In the genomic region with DNA sequence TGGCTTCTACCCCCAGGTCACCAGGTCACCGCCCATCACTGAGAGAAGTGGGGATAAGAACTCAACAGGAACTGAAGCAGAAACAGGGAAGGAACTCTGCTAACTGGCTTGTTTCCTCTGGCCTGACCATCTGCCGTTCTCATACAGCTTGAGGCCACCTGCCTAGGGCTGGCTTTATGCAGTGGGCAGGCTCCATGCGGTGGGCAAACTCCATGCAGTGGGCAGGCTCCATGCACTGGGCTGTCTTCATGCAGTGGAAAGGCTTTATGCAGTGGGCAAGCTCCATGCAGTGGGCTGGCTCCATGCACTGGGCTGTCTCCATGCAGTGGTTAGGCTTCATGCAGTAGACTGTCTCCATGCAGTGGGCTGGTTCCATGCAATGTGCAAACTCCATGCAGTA, we compare ENCODE assay signal across 23 mouse cellular contexts.
DNase-seq lines count a peak whose midpoint lies in the region; ATAC-seq lines count a peak whose summit lies in the region.
"Had no signal": no experiment of that assay in that cellular context is flagged by ENCODE, and none has a peak within 500 bp of the region (broad histone marks: within the 10 kb centered on the region; RNA-seq: fewer than 3 reads in every experiment).

No protein-coding gene starts in this region.

- intact Hi-C loops in left cerebral cortex, postnatal 10 days (cut with DNase I): no loop called here

- ATAC-seq in hindbrain, embryonic 13.5 days (ENCODE audit: low FRiP score): peak; percentile 28; the same call in 1 of the 2 replicates
- no peak for ATAC-seq in hindbrain, embryonic 11.5 days (ENCODE audit: low FRiP score)
- peak; percentile 30; the same call in 1 of the 2 replicates for ATAC-seq in midbrain, embryonic 11.5 days (ENCODE audit: low FRiP score)
- no peak for ATAC-seq in midbrain, embryonic 13.5 days
- peak; percentile 31 for ATAC-seq in liver, embryonic 15.5 days (ENCODE audit: insufficient read depth)
- no peak for ATAC-seq in kidney, embryonic 15.5 days (replicated peaks; ENCODE audit: low FRiP score)
- ATAC-seq: forebrain, embryonic 15.5 days; inflammation-experienced regulatory T-cells, adult 6 months; midbrain, embryonic 16.5 days; Patski had no signal

- no peak overlapping the region for H3K27ac ChIP-seq in hindbrain, embryonic 13.5 days
- no peak overlapping the region for H3K27ac ChIP-seq in hindbrain, embryonic 11.5 days (ENCODE audit: low read depth, low read length)
- H3K27ac ChIP-seq in midbrain, embryonic 11.5 days (ENCODE audit: low read depth, low read length): no peak overlapping the region
- no peak overlapping the region for H3K27ac ChIP-seq in midbrain, embryonic 13.5 days
- no peak overlapping the region for H3K27ac ChIP-seq in liver, embryonic 15.5 days (replicated peaks)
- H3K27ac ChIP-seq in kidney, embryonic 15.5 days: no peak overlapping the region
- H3K27ac ChIP-seq: forebrain, embryonic 15.5 days; kidney, postnatal 0 days; limb, embryonic 10.5 days; neural tube, embryonic 13.5 days; stomach, embryonic 15.5 days had no signal

- no peaks in the 10 kb centered on the region for H3K27me3 ChIP-seq in hindbrain, embryonic 13.5 days
- H3K27me3 ChIP-seq in hindbrain, embryonic 11.5 days (ENCODE audit: control insufficient read depth, insufficient read depth, low read length): no peaks in the 10 kb centered on the region
- H3K27me3 ChIP-seq in midbrain, embryonic 11.5 days (ENCODE audit: control insufficient read depth, insufficient read depth, low read length): no peaks in the 10 kb centered on the region
- no peaks in the 10 kb centered on the region for H3K27me3 ChIP-seq in midbrain, embryonic 13.5 days
- no peaks in the 10 kb centered on the region for H3K27me3 ChIP-seq in liver, embryonic 15.5 days
- no peaks in the 10 kb centered on the region for H3K27me3 ChIP-seq in kidney, embryonic 15.5 days
- H3K27me3 ChIP-seq: forebrain, embryonic 15.5 days; neural tube, embryonic 13.5 days; Patski; stomach, embryonic 15.5 days had no signal

- H3K36me3 ChIP-seq in hindbrain, embryonic 13.5 days: no peaks in the 10 kb centered on the region
- no peaks in the 10 kb centered on the region for H3K36me3 ChIP-seq in hindbrain, embryonic 11.5 days (ENCODE audit: control insufficient read depth, insufficient read depth, low read length)
- no peaks in the 10 kb centered on the region for H3K36me3 ChIP-seq in midbrain, embryonic 11.5 days (ENCODE audit: control insufficient read depth, insufficient read depth, low read length)
- H3K36me3 ChIP-seq in midbrain, embryonic 13.5 days: no peaks in the 10 kb centered on the region
- H3K36me3 ChIP-seq in liver, embryonic 15.5 days (replicated peaks): no peaks in the 10 kb centered on the region
- H3K36me3 ChIP-seq in kidney, embryonic 15.5 days: no peaks in the 10 kb centered on the region
- H3K36me3 ChIP-seq: forebrain, embryonic 15.5 days; limb, embryonic 10.5 days; neural tube, embryonic 13.5 days; stomach, embryonic 15.5 days had no signal

- no peak for DNase-seq in hindbrain, embryonic 11.5 days (ENCODE audit: low spot score)
- no peak for DNase-seq in midbrain, embryonic 11.5 days (ENCODE audit: low spot score, missing footprints)
- DNase-seq in left cerebral cortex, postnatal 10 days (ENCODE audit: extremely low spot score in 1 of 2, low spot score in 2 of 2): no peak
- DNase-seq: cerebellum, adult 8-10 months; cerebellum, postnatal 36 days; heart, postnatal 4 days; kidney, adult 18-20 months; lung, postnatal 10 days; retina, postnatal 1 day; thymus, postnatal 25 days had no signal

- no peak overlapping the region for H3K4me3 ChIP-seq in hindbrain, embryonic 13.5 days
- H3K4me3 ChIP-seq in hindbrain, embryonic 11.5 days (ENCODE audit: low read depth, low read length): no peak overlapping the region
- H3K4me3 ChIP-seq in midbrain, embryonic 11.5 days (ENCODE audit: low read depth, low read length): no peak overlapping the region
- H3K4me3 ChIP-seq in midbrain, embryonic 13.5 days (replicated peaks): no peak overlapping the region
- H3K4me3 ChIP-seq in liver, embryonic 15.5 days (replicated peaks): no peak overlapping the region
- H3K4me3 ChIP-seq in kidney, embryonic 15.5 days (replicated peaks): no peak overlapping the region
- H3K4me3 ChIP-seq: forebrain, embryonic 15.5 days; limb, embryonic 10.5 days; myocyte; neural tube, embryonic 13.5 days; stomach, embryonic 15.5 days had no signal

- WGBS in hindbrain, embryonic 13.5 days: 82% methylated on average over 3 of the region's 3 CpGs
- 80% methylated on average over 3 of the region's 3 CpGs for WGBS in hindbrain, embryonic 11.5 days
- 84% methylated on average over 3 of the region's 3 CpGs for WGBS in midbrain, embryonic 11.5 days
- 78% methylated on average over 3 of the region's 3 CpGs for WGBS in midbrain, embryonic 13.5 days
- WGBS in liver, embryonic 15.5 days (ENCODE audit: insufficient replicate concordance): 38% methylated on average over 3 of the region's 3 CpGs
- WGBS in kidney, embryonic 15.5 days: 79% methylated on average over 3 of the region's 3 CpGs

- no peak overlapping the region for H3K9ac ChIP-seq in hindbrain, embryonic 13.5 days
- H3K9ac ChIP-seq in hindbrain, embryonic 11.5 days (ENCODE audit: low read depth, low read length): no peak overlapping the region
- no peak overlapping the region for H3K9ac ChIP-seq in midbrain, embryonic 11.5 days (ENCODE audit: low read length)
- no peak overlapping the region for H3K9ac ChIP-seq in midbrain, embryonic 13.5 days (replicated peaks)
- H3K9ac ChIP-seq in liver, embryonic 15.5 days: no peak overlapping the region
- no peak overlapping the region for H3K9ac ChIP-seq in kidney, embryonic 15.5 days
- H3K9ac ChIP-seq: forebrain, embryonic 15.5 days; neural tube, embryonic 13.5 days; stomach, embryonic 15.5 days had no signal

- no peaks in the 10 kb centered on the region for H3K9me3 ChIP-seq in hindbrain, embryonic 13.5 days
- H3K9me3 ChIP-seq in hindbrain, embryonic 11.5 days (ENCODE audit: control insufficient read depth, low read length): no peaks in the 10 kb centered on the region
- no peaks in the 10 kb centered on the region for H3K9me3 ChIP-seq in midbrain, embryonic 11.5 days (ENCODE audit: control insufficient read depth, low read length)
- H3K9me3 ChIP-seq in midbrain, embryonic 13.5 days: no peaks in the 10 kb centered on the region
- H3K9me3 ChIP-seq in liver, embryonic 15.5 days (replicated peaks): no peaks in the 10 kb centered on the region
- H3K9me3 ChIP-seq in kidney, embryonic 15.5 days (replicated peaks): no peaks in the 10 kb centered on the region
- H3K9me3 ChIP-seq: forebrain, embryonic 15.5 days; limb, embryonic 10.5 days; neural tube, embryonic 13.5 days; stomach, embryonic 15.5 days had no signal

- no peaks in the 10 kb centered on the region for H3K4me1 ChIP-seq in hindbrain, embryonic 13.5 days (replicated peaks)
- H3K4me1 ChIP-seq in hindbrain, embryonic 11.5 days (replicated peaks; ENCODE audit: control insufficient read depth, insufficient read depth, low read length): no peaks in the 10 kb centered on the region
- no peaks in the 10 kb centered on the region for H3K4me1 ChIP-seq in midbrain, embryonic 11.5 days (ENCODE audit: control insufficient read depth, insufficient read depth, low read length)
- 0 out of 2 replicates have a peak, but pooled peaks cover 5% of the 10 kb centered on the region for H3K4me1 ChIP-seq in midbrain, embryonic 13.5 days (replicated peaks)
- no peaks in the 10 kb centered on the region for H3K4me1 ChIP-seq in liver, embryonic 15.5 days (replicated peaks)
- no peaks in the 10 kb centered on the region for H3K4me1 ChIP-seq in kidney, embryonic 15.5 days
- H3K4me1 ChIP-seq: forebrain, embryonic 15.5 days; limb, embryonic 10.5 days; neural tube, embryonic 13.5 days; stomach, embryonic 15.5 days had no signal

- no peak overlapping the region for H3K4me2 ChIP-seq in hindbrain, embryonic 13.5 days
- H3K4me2 ChIP-seq in hindbrain, embryonic 11.5 days (replicated peaks; ENCODE audit: low read depth, low read length): no peak overlapping the region
- H3K4me2 ChIP-seq in midbrain, embryonic 11.5 days: no peak overlapping the region
- no peak overlapping the region for H3K4me2 ChIP-seq in midbrain, embryonic 13.5 days (replicated peaks)
- no peak overlapping the region for H3K4me2 ChIP-seq in liver, embryonic 15.5 days
- H3K4me2 ChIP-seq in kidney, embryonic 15.5 days: no peak overlapping the region
- H3K4me2 ChIP-seq: forebrain, embryonic 15.5 days; neural tube, embryonic 13.5 days; stomach, embryonic 15.5 days had no signal

Comparison
In these comparisons a context has a peak if more than half of its experiments do, and no peak if none do; other contexts are left out.
1. ATAC-seq: peak in hindbrain, embryonic 13.5 days (single experiment), midbrain, embryonic 11.5 days (single experiment) and liver, embryonic 15.5 days (single experiment); none in hindbrain, embryonic 11.5 days (single experiment), midbrain, embryonic 13.5 days (single experiment) and kidney, embryonic 15.5 days (single experiment).